Mouse (Mus musculus): ENCODE results near the gene Gm6993. TPM values are rescaled to one million over a fixed set of nuclear protein-coding genes. Genes with fewer than 3 reads are reported as not detected.

Gene Gm6993
- polyA plus RNA-seq, 1 experiment from 2014 or later: not detected

- ATAC-seq (ENCODE audit: low read depth): no peak
- Histone ChIP-seq H3K4me1 (ENCODE audit: control insufficient read depth, insufficient read depth, low read length) (no peaks in the 10 kb centered on the region), H3K9me3 (ENCODE audit: control insufficient read depth, low read length) (no peaks in the 10 kb centered on the region), H3K4me2 (ENCODE audit: low read depth, low read length) (peak overlapping the region; percentile 62), H3K27ac (ENCODE audit: low read depth, low read length) (no peak overlapping the region), H3K36me3 (ENCODE audit: control insufficient read depth, insufficient read depth, low read length) (no peaks in the 10 kb centered on the region), H3K9ac (replicated peaks; ENCODE audit: low read depth, low read length) (peak overlapping the region; percentile 29; the same call in 1 of the 2 replicates), H3K4me3 (ENCODE audit: low read depth, low read length) (peak overlapping the region; percentile 35), H3K27me3 (ENCODE audit: control insufficient read depth, insufficient read depth, low read length) (peaks cover 25% of the 10 kb centered on the region)
- WGBS: 12% methylated on average over 15 of the region's 15 CpGs
Observed at GRCm38 (mm10) chr12:31266686-31267085, 26.1 kb downstream of the Gm6993 start.

GRCm38 (mm10) chr12:31267363-31267762 is 26.8 kb downstream of the Gm6993 start:
- peaks cover 25% of the 10 kb centered on the region for H3K27me3 ChIP-seq (ENCODE audit: control insufficient read depth, insufficient read depth, low read length)

GRCm38 (mm10) chr12:31268315-31268714 is 27.7 kb downstream of the Gm6993 start:
- Histone ChIP-seq H3K27me3 (ENCODE audit: control insufficient read depth, insufficient read depth, low read length) (peaks cover 25% of the 10 kb centered on the region), H3K27ac (ENCODE audit: low read depth, low read length) (no peak overlapping the region), H3K9ac (replicated peaks; ENCODE audit: low read depth, low read length) (no peak overlapping the region), H3K9me3 (ENCODE audit: control insufficient read depth, low read length) (no peaks in the 10 kb centered on the region), H3K4me1 (ENCODE audit: control insufficient read depth, insufficient read depth, low read length) (no peaks in the 10 kb centered on the region), H3K4me2 (ENCODE audit: low read depth, low read length) (no peak overlapping the region), H3K4me3 (ENCODE audit: low read depth, low read length) (no peak overlapping the region), H3K36me3 (ENCODE audit: control insufficient read depth, insufficient read depth, low read length) (no peaks in the 10 kb centered on the region)
- ATAC-seq (ENCODE audit: low read depth): no peak
- 83% methylated on average over 3 of the region's 3 CpGs for WGBS

More at GRCm38 (mm10) chr12:31267363-31267762, 26.8 kb downstream of the Gm6993 start:
- Histone ChIP-seq H3K27ac (ENCODE audit: low read depth, low read length) (no peak overlapping the region), H3K4me2 (ENCODE audit: low read depth, low read length) (peak overlapping the region; percentile 62), H3K9ac (replicated peaks; ENCODE audit: low read depth, low read length) (no peak overlapping the region), H3K36me3 (ENCODE audit: control insufficient read depth, insufficient read depth, low read length) (no peaks in the 10 kb centered on the region), H3K4me3 (ENCODE audit: low read depth, low read length) (no peak overlapping the region; the same call in 1 of the 2 replicates), H3K9me3 (ENCODE audit: control insufficient read depth, low read length) (no peaks in the 10 kb centered on the region), H3K4me1 (ENCODE audit: control insufficient read depth, insufficient read depth, low read length) (no peaks in the 10 kb centered on the region)
- WGBS: 72% methylated on average over 4 of the region's 4 CpGs
- no peak for ATAC-seq (ENCODE audit: low read depth)

GRCm38 (mm10) chr12:31269020-31269597 is 28.5 kb downstream of the Gm6993 start:
- H3K9ac ChIP-seq (replicated peaks; ENCODE audit: low read depth, low read length): no peak overlapping the region
- H3K36me3 ChIP-seq (ENCODE audit: control insufficient read depth, insufficient read depth, low read length): no peaks in the 10 kb centered on the region
- no peak for ATAC-seq (ENCODE audit: low read depth)
- no peak overlapping the region for H3K27ac ChIP-seq (ENCODE audit: low read depth, low read length)
- no peak overlapping the region for H3K4me2 ChIP-seq (ENCODE audit: low read depth, low read length)
- no peaks in the 10 kb centered on the region for H3K9me3 ChIP-seq (ENCODE audit: control insufficient read depth, low read length)
- H3K27me3 ChIP-seq (ENCODE audit: control insufficient read depth, insufficient read depth, low read length): peaks cover 25% of the 10 kb centered on the region
- H3K4me1 ChIP-seq (ENCODE audit: control insufficient read depth, insufficient read depth, low read length): no peaks in the 10 kb centered on the region
- H3K4me3 ChIP-seq (ENCODE audit: low read depth, low read length): no peak overlapping the region
- WGBS: 64% methylated on average over 12 of the region's 12 CpGs

- Histone ChIP-seq H3K9ac (replicated peaks; ENCODE audit: low read depth, low read length) (no peak overlapping the region), H3K4me1 (ENCODE audit: control insufficient read depth, insufficient read depth, low read length) (no peaks in the 10 kb centered on the region), H3K36me3 (ENCODE audit: control insufficient read depth, insufficient read depth, low read length) (no peaks in the 10 kb centered on the region), H3K4me3 (ENCODE audit: low read depth, low read length) (no peak overlapping the region), H3K27ac (ENCODE audit: low read depth, low read length) (no peak overlapping the region), H3K4me2 (ENCODE audit: low read depth, low read length) (no peak overlapping the region), H3K27me3 (ENCODE audit: control insufficient read depth, insufficient read depth, low read length) (peaks cover 15% of the 10 kb centered on the region), H3K9me3 (ENCODE audit: control insufficient read depth, low read length) (no peaks in the 10 kb centered on the region)
- 92% methylated on average over 10 of the region's 10 CpGs for WGBS
- ATAC-seq (ENCODE audit: low read depth): no peak
Observed at GRCm38 (mm10) chr12:31270361-31270760, 29.8 kb downstream of the Gm6993 start.

- peaks cover 11% of the 10 kb centered on the region for H3K27me3 ChIP-seq (ENCODE audit: control insufficient read depth, insufficient read depth, low read length)
- H3K36me3 ChIP-seq (ENCODE audit: control insufficient read depth, insufficient read depth, low read length): no peaks in the 10 kb centered on the region
- no peaks in the 10 kb centered on the region for H3K9me3 ChIP-seq (ENCODE audit: control insufficient read depth, low read length)
- WGBS: 76% methylated on average over 5 of the region's 5 CpGs
- no peak overlapping the region for H3K27ac ChIP-seq (ENCODE audit: low read depth, low read length)
- H3K4me3 ChIP-seq (ENCODE audit: low read depth, low read length): no peak overlapping the region
- H3K9ac ChIP-seq (replicated peaks; ENCODE audit: low read depth, low read length): no peak overlapping the region
- H3K4me2 ChIP-seq (ENCODE audit: low read depth, low read length): no peak overlapping the region; the same call in 1 of the 2 replicates
- no peak for ATAC-seq (ENCODE audit: low read depth)
- no peaks in the 10 kb centered on the region for H3K4me1 ChIP-seq (ENCODE audit: control insufficient read depth, insufficient read depth, low read length)
Observed at GRCm38 (mm10) chr12:31270776-31271175, 30.2 kb downstream of the Gm6993 start.

GRCm38 (mm10) chr12:31271361-31272011 is 30.9 kb downstream of the Gm6993 start:
- peaks cover 5% of the 10 kb centered on the region for H3K27me3 ChIP-seq (ENCODE audit: control insufficient read depth, insufficient read depth, low read length)
- H3K36me3 ChIP-seq (ENCODE audit: control insufficient read depth, insufficient read depth, low read length): no peaks in the 10 kb centered on the region
- H3K27ac ChIP-seq (ENCODE audit: low read depth, low read length): no peak overlapping the region
- no peak overlapping the region for H3K4me3 ChIP-seq (ENCODE audit: low read depth, low read length)
- no peaks in the 10 kb centered on the region for H3K4me1 ChIP-seq (ENCODE audit: control insufficient read depth, insufficient read depth, low read length)
- no peak; the same call in 1 of the 2 replicates for ATAC-seq (ENCODE audit: low read depth)
- H3K4me2 ChIP-seq (ENCODE audit: low read depth, low read length): no peak overlapping the region
- H3K9ac ChIP-seq (replicated peaks; ENCODE audit: low read depth, low read length): no peak overlapping the region
- WGBS: 51% methylated on average over 16 of the region's 16 CpGs
- H3K9me3 ChIP-seq (ENCODE audit: control insufficient read depth, low read length): no peaks in the 10 kb centered on the region

GRCm38 (mm10) chr12:31272012-31272735 is 31.6 kb downstream of the Gm6993 start:
- H3K4me3 ChIP-seq (ENCODE audit: low read depth, low read length): no peak overlapping the region
- no peaks in the 10 kb centered on the region for H3K27me3 ChIP-seq (ENCODE audit: control insufficient read depth, insufficient read depth, low read length)
- H3K9me3 ChIP-seq (ENCODE audit: control insufficient read depth, low read length): no peaks in the 10 kb centered on the region
- no peak overlapping the region for H3K4me2 ChIP-seq (ENCODE audit: low read depth, low read length)
- no peaks in the 10 kb centered on the region for H3K36me3 ChIP-seq (ENCODE audit: control insufficient read depth, insufficient read depth, low read length)
- WGBS: 65% methylated on average over 8 of the region's 8 CpGs
- ATAC-seq (ENCODE audit: low read depth): no peak
- no peak overlapping the region for H3K27ac ChIP-seq (ENCODE audit: low read depth, low read length)
- H3K9ac ChIP-seq (replicated peaks; ENCODE audit: low read depth, low read length): no peak overlapping the region
- no peaks in the 10 kb centered on the region for H3K4me1 ChIP-seq (ENCODE audit: control insufficient read depth, insufficient read depth, low read length)

GRCm38 (mm10) chr12:31272846-31273245 is 32.3 kb downstream of the Gm6993 start:
- no peak overlapping the region for H3K9ac ChIP-seq (replicated peaks; ENCODE audit: low read depth, low read length)
- H3K27ac ChIP-seq (ENCODE audit: low read depth, low read length): no peak overlapping the region
- no peaks in the 10 kb centered on the region for H3K27me3 ChIP-seq (ENCODE audit: control insufficient read depth, insufficient read depth, low read length)
- H3K4me2 ChIP-seq (ENCODE audit: low read depth, low read length): no peak overlapping the region
- H3K4me3 ChIP-seq (ENCODE audit: low read depth, low read length): no peak overlapping the region
- 78% methylated on average over 2 of the region's 2 CpGs for WGBS
- no peak for ATAC-seq (ENCODE audit: low read depth)
- H3K9me3 ChIP-seq (ENCODE audit: control insufficient read depth, low read length): no peaks in the 10 kb centered on the region
- no peaks in the 10 kb centered on the region for H3K4me1 ChIP-seq (ENCODE audit: control insufficient read depth, insufficient read depth, low read length)
- H3K36me3 ChIP-seq (ENCODE audit: control insufficient read depth, insufficient read depth, low read length): no peaks in the 10 kb centered on the region
